Mouse (Mus musculus) brain, embryonic 14.5 days (tissue): ENCODE data around the gene Otof.

Experiments used
- CTCF ChIP-seq: fragments of 200-500 bp; IDR thresholded peaks from 2 replicates; pipeline ENCODE4 v1.5.1; 2012; ENCODE audit warnings: inconsistent platforms, mild to moderate bottlenecking, moderate library complexity, borderline replicate concordance; ENCODE audit not compliant: insufficient read depth, insufficient read length; ENCODE audit errors: extremely low read depth
- POLR2A ChIP-seq: fragments of 200-500 bp; IDR thresholded peaks from 2 replicates; pipeline ENCODE4 v1.6.1; 2012; ENCODE audit warnings: mild to moderate bottlenecking, inconsistent platforms, borderline replicate concordance; ENCODE audit not compliant: poor library complexity, insufficient read depth, insufficient read length, severe bottlenecking; ENCODE audit errors: extremely low read depth

DNA sequence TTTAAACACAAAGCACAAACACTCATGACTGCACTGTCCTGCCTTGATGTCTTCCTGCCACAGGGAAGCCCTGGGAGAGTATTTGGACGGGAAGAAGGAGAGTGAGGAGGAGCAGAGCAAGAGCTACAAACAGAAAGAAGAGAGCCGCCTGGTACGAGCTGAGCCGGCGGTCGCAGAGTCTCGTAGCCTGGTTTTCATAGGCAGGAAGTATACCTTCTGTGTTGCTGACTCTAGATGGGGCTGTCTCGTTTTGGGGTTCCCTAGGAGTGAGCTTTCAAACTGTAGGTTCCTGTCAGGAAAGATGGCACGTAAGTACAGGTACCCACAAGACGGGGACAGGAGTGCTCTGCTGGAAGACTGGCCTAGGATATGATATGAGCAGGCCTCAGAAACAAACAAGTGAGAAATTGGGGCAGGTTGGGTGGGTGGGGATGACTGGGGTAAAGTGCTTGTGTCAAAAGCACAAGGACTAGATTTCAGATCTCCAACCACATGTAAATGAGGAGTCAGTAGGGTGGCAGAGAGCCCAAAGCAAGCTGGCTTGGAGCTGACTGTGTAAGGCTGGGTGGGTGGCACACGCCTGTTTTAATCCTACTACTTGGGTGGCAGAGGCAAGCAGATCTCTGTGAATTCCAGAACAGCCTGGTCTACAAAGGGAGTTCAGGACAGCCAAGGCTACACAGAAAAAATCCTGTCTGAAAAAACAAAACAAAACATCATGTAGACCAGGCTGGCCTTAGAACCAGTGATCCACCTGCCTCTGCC lies 119.9 kb downstream of the Otof start:
- TF ChIP-seq CTCF (no peak), POLR2A (no peak)
